Mouse (Mus musculus) mature B cell (primary cell): ENCODE results near the gene Lrriq3.

Source experiments
- in situ Hi-C: fragments of 300-500 bp; cut with MboI; formaldehyde crosslinking; loops from 2 replicates; pipeline ENCODE4 v1.14.3; 2019

The Lrriq3 gene

DNA sequence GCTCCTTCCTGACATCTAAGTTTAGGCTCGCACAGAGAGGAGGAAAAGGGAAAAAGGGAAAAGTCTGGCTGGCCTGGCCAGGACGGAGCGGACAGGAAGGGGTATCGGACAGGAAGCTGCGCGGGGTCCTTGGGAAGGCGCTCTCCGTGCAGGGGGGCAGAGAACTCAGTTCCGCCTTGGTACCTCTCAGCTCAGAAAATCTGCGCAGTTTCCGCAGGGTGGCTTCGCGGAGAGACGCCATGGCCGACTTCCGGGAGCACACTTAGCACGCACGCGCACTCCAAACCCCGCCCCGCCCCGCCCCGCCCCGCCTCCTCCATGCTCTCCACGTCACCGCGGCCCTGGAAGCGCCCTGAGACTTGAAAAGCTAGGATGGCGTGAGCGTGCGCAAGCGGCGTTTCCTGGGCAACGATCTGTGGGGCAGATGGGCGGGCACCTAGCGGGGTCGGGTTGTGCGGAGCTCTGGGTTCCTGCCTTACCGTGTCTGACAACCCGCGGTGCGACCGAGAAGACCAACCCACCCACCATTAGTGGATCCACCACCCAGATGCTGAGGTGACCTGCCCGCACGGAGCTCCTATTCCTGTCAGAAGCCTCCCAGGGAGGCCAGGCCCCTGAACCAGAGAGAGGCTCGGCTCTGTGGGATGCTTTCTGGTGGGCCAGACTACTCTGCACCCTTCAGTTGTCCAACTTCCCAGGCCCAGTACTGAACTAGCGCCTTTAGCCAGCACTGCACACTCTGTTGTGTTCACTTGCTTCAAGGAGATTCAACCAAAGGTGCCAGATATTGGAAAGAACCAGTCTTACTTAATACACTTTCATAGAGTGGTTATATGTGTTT is at the start of gene Lrriq3, which contains the start of gene Fpgt:
Gene Lrriq3 (plus strand): TSS at position 319 of the 841 bp plus-strand sequence.
Gene Fpgt (minus strand): TSS at position 288 of the 841 bp plus-strand sequence.
- in situ Hi-C loops = loop anchor here (25.0 kb wide), 1 partner anchor 506 kb away; the partner anchor contains the start of genes Cryz and Tyw3

DNA sequence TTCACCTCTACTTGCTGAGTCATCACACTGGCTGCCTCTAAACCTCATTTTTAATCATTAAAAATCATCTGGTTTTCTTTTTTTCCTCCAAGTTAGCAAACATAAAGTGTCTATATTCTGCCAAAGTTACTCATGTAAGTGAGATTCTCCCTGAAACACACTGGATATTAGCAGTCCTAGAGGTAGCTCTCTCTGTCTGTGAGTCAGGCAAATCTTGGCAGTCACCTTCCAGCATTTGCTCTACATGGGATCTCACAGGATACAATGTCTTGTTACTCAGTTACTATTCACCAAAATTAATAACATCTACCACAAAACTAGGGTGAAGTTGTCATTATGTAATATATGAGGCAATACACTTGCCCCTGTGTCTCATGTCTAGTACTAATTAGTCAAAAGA is 41.2 kb upstream of the Lrriq3 start:
- in situ Hi-C loops = no loop called here

DNA sequence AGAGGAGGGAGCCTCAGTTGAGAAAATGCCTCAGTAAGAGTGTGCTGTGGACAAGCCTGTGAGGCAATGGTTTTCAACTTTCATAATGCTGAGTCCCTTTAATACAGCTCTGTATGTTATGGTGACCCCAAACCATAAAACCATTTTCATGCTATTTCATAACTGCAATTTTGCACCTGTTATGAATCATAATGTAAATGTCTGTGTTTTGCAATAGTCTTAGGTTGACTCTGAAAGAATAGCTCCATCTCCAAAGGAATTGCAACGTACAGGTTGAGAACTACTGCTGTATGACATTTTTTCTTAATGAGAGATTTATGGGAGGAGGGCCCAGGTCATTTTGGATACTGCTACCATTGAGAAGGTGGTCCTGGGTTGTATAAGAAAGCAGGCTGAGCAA is 40.0 kb upstream of the Lrriq3 start:
- in situ Hi-C loops = no loop called here

DNA sequence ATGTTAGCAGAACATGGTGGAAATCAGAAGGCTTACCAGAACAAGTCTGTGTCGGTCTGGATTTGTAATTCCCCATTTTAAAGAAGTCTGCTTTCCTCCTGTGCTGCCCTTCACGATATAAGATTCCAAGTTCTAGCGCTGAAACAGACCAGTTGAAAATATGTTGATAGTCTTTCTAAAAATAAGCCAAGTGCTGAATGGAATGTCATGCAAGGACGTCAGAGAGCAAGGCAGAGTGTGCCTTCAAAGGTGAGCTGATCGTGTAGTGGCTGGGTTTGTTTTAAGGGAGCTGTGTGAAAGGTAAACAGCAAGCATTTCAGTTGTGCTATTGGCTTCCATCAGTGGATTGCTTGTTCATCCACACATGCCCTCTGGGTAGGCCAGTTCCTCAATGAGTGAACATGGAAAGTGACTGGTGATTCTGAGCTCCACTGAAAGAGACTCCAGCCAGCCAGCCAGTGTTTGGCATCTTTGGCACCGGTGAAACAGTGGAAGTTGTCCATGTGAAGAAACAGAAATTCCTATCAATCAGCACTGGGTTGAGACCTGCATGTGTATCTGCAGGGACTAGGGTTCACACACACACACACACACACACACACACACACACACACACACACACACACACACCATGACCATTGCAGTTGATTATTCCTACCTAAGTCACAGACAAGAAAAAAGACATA is 37.9 kb upstream of the Lrriq3 start, which contains the start of gene Tnni3k:
Gene Tnni3k (minus strand): TSS at position 177 of the 686 bp plus-strand sequence.
- in situ Hi-C loops = no loop called here

DNA sequence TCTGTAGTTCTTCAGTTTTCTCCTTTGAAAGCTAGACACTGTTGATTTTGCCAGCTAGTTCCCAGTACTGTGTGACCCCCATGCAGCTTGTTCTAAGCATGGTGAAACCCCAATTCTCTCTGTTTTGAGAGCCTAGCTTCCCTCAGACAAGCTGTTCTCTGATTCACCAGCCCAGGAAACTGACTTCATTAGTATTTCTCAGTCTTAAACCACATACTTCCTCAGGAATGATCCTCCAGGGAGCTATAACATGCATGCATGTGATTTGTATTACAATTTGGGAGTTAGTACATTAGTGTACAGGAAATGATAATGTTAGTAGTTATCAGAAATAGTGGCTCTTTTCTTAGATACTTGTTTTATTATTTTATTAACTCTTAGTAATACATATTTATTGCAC is 36.6 kb upstream of the Lrriq3 start:
- in situ Hi-C loops = no loop called here

DNA sequence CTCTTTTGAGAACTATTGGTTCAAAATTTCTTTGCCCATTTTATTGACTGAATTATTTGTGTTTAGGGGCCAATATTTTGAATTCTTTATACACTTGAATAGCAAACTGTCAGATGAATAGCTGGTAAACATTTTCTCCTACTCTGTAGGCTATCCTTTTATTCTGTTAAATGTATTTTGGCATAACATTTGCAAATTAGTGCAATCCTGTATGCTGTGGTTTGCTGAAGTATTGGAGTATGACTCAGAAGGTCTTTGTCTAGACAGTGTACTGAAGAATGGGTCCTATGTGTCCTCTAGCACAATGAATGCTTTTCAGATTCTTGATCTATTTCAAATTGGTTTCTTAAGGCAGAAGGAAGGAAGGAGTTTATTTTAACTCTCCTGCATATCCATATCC is 35.7 kb upstream of the Lrriq3 start:
- in situ Hi-C loops = no loop called here

DNA sequence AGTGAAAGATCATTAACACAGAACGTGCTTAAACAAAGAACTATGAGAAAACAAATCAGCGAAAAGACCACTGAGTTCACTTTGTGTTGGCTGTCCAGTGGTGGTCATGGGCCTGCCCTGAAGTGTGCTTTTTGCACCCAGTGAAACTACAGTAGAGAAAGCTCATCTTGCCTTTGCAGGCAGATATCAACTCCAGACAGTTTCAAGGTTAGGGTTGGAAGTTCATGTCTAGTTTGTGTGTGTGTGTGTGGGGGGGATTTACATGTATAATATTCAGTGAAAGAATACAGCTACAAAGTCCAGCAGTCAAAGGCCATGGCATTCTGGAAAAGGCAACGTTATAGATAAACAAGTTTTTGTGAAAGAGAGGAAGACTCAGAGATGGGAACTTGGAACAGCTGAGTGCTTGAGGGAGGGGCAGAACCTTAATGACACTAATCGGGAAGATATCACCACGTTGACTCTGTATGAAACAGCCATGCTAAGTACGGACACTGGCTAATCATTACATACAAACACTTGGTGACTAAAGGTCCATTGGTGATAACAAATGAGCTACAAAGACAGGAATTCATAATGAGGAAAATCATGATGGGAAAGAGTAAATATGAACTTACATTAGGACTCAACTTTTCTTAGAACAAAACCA is 34.3 kb upstream of the Lrriq3 start:
- in situ Hi-C loops = no loop called here

DNA sequence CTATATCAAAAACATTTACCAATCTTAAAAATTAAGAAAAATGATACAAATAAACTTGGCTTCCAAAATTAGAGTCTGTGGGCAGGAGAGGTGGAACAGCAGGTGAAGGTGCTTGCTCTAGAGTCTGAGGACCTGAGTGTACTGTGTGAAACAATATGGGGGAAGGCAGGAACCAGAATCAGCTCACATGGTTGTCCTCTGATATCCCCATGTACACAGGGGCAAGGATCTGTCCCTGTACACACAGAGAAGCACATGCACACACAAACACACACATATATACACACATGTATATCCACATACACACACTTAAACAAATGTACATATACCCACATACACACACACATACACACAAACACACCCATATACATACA is 33.8 kb upstream of the Lrriq3 start:
- in situ Hi-C loops = no loop called here

DNA sequence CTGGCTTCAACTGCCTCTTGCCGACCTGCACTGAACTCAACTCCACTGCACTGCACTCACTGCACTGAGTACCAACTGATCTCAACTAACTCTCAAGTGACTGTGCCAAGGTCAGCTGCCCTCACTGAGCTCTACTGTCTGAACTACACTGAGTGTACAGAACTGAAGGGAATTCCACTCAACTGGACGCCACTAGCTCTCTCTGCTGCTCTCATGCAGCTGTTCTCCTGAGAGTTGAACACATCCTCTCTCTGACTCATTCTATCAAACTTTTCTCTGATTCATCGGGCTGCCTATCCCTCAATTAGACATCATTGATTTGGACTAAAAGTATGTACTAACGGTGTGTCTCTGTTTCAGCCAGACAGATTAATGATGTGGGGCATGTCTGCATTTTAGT is 15.3 kb upstream of the Lrriq3 start:
- in situ Hi-C loops = loop anchor here (25.0 kb wide), 1 partner anchor 491 kb away; the partner anchor contains the start of genes Cryz and Tyw3

DNA sequence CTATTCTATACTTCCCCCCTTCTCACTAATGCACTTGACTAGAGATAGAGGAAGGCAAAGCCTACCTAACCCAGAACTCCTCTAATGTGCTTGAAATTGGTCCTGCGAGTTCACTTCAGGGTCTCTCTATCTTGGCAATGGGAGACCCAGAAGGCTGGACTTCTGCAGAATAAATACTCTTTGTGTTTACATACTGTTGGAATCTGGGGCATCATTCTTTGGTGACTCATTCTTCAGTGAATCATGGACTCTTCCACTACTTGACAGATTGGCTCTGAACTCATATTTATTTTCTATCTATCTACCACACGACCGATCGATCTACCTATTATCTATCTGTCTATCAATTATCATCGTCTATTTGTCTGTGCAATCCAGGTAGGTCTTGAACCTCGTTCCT is 1.2 kb upstream of the Lrriq3 start:
- in situ Hi-C loops = loop anchor here (25.0 kb wide), 1 partner anchor 505 kb away; the partner anchor contains the start of genes Cryz and Tyw3

DNA sequence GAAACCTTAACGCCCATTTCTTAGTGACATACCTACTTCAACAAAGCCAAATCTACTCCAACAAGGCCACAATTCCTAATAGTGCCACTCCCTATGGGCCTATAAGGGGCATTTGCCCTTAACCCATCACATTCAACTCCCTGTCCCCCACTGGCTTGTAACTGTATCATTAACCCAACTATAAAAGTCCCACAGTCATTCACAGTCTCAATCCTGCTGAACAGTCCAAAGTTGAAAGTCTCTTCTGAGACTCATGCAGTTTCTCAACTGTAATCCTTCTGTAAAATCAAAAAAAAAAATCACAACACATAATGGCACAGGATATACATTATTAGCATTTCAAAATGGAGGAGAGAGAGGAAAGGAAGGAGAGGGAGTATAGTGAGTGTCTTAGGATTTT is 6.0 kb downstream of the Lrriq3 start:
- in situ Hi-C loops = loop anchor here (25.0 kb wide), 1 partner anchor 512 kb away; the partner anchor contains the start of genes Cryz and Tyw3

DNA sequence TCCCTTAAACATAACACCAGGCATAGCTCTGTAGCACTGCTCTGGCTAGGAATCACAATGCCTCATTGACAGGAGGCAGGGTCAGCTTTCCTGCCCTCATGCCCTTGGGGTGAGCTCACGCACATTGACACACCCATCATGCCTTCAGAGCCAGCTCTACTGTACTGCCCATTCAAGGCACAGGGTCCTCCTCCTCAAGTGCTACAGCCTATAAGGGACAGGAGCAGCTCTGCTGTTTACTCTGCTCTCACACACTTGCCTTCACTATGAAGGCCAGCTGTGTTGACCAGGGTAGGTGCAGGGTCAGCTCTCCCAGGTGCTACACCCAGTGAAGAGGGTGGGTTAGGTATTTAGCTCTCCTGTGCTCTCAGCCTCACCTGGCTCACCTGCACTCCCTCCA is 12.7 kb downstream of the Lrriq3 start:
- in situ Hi-C loops = no loop called here

DNA sequence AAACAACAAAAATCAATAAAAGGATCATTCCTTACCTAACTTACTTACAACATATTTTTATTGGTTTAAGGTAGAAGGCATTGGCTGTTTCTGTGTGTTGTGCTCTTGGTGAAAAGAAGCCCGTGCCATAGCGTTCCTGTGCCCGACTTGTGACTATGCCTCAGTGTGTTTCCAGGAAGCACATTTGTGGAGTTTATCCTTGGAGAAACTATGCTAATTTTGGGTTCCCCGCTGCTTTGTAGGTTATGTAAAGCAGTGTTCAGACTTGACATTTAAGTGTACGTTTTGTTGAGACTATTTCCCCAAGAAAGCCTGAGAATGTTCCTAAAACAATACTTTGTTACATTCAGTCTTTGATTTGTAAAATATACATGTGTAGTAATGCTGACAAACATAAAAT is 44.5 kb downstream of the Lrriq3 start:
- in situ Hi-C loops = no loop called here

DNA sequence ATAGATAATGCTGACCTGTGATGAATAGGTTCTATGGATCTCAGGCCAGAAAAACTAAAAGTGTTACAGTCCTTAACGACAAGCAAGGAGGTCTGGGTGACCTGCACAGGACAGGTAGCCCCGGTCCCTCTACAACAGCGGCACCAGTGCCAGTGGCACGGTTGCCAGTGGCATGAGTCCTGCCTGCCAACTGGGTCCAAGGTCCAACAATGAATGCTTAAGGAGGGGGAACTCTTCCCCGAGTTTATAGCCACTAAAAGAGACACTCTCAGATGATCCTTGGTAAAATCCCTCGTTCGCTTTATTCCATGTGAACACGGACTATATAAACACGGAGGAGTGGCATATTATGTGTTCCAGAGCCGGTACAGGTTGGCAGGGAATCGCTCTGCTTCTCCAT is 47.8 kb downstream of the Lrriq3 start:
- in situ Hi-C loops = no loop called here

DNA sequence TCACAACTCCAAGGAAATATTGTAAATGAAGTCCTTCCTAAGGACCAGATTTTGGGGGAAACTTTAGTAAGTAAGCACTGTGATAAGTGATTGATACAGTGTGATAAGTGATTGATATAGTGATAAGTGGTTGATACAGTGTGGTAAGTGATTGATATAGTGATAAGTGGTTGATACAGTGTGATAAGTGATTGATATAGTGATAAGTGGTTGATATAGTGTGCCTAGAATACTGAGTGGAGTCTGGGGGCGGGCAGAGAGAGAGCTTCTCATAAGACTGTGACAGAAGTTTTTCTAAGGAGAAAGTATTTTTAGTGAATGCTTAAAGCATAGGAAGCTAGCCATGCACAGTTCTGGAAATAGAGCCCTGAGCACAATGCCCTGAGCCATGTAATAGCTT is 51.1 kb downstream of the Lrriq3 start:
- in situ Hi-C loops = no loop called here

DNA sequence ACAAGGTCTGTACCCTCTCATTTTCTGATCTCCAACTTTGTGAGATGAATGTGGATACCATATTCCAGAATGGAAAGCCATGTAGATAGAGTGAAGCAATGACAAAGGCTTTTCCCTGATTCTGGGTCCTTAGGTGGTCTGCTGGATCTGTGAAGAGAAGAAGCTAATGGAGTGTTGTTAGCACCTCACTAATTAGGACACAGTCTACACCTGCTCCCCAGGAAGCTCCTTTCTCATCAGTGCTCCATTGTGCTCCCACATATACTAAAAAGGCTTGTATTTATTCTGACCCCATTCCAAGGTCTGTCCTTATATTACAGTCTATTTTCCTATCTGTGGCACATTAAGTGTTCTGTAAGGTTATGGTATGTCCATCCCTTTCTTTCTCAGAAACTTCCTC is 68.6 kb downstream of the Lrriq3 start:
- in situ Hi-C loops = no loop called here

DNA sequence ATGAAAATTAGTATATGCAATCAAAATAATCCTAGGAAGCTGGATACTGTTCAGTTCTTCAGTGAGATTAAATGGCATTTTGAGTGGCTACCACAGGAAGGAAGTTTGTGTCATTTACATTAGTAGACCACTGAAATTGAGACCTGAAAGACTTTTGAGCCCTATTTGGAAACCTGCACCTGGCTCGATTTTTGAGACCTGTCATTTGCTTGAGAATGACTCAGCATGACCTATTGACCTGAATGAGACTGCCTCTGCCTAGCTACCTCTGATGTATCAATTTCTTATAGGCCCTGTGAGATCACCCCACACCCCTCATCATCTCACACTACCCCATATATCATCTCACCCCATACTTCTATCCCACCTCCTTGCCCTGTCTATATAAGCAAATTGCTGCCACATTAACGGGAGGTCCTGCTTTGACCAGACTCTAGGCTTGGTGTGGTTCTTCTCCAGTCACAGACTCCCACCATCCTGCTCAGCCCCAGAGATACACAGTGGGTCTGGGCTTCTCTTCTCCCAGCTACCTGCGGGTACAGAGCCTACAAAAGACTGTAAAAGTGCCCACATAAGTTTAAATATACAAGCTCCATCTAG is 87.2 kb downstream of the Lrriq3 start:
- in situ Hi-C loops = no loop called here

DNA sequence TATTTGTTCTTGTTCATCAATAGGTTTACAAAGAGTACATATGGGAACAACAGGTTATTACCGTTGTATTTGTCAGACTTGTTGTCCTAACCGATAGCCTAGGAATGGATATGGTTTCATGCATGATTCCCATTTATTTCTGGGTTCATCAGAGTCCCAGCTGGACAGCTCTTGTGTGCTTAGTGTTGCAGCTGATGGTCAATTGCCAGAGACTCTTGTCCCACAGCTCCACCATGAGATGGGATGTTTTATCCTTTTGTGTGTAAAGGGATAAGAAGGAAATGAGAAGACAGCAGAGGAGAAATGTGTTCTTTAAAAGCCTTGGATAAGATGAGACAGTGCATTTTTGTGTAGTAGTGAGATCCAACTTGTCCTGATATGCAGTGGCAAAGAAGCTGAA is 93.2 kb downstream of the Lrriq3 start:
- in situ Hi-C loops = no loop called here

DNA sequence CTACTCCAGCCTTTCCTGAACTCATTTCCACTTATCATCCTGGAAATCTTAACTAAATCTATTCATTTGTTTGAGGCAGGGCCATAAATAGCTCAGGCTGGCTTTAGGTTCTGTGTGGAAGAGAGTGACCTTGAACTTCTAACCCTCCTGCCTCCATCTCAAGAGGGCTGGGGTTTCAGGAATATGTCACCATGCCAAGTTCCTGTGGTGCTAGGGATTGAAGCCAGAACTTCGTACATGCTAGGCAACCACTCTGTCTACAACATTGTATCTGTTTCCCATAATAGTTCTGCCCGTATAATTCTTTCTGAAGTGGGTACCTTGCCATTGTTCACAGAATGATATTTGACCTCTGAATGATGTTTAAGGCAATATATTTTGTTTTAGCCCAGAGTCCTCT is 95.6 kb downstream of the Lrriq3 start:
- in situ Hi-C loops = no loop called here

DNA sequence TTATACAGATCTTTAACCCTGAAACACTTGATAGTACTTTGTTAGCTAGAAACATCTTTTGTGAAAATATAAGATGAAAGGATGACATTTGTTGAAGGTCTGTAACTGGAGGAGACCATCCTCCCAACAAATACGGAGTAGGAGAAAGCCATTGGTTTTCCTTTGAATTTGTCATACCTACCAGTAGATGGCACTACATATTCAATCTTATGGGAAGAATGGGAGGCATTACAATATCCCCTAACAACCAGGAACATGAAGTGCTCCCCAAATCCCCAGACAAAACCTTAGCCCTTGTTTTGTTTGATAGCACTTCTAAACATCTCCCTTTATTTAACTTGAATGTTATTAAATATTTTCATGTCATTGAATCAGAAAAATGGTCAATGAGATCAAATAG is 141.7 kb downstream of the Lrriq3 start:
- in situ Hi-C loops = no loop called here

DNA sequence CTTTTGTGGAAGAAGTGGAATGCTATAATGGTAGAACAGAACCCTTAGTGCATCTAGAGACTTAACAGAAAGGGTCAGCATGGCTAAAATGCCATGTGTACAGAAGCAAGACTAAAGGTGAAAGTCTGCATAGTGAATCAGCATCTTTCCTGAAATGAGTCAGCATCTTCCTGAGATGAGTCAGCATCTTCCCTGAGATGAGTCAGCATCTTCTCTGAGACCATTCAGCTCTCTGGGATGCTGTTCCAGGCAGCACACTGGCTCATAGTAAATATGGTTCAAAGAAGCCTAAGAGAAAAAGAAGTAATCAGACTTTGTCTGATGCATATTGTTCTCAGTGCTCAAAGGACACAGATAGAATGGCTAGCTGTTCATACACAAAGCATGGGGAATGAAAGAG is 142.3 kb downstream of the Lrriq3 start:
- in situ Hi-C loops = no loop called here
